Mouse (Mus musculus): ENCODE data around the gene Eif5. TPM values are rescaled to one million over a fixed set of nuclear protein-coding genes. Genes with fewer than 3 reads are reported as not detected.

Eif5 gene
- total RNA-seq, 2 experiments from 2014 or later: 253 to 260 TPM

DNA sequence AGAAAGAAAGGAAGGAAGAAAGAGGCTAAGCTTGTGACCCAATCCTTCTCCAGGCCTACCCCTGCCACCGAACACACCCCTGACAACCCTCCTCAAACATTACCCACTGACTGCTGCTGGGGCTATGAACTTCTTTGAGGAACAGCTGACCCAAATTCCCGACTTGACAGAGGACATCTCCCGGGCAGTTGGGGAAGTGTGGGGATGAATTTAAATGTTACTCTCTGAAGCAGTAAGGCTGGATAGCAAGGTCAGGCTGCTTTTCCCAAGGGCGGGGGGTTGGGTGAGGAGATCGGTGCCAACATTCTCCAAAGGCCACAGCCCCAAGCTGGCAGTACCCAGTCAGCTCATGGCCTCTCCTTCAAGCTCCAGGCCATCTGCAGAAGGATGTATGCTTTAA, 24.1 kb upstream of the Eif5 start:
- DNase-seq (ENCODE audit: low spot score in 2 of 2): peak; percentile 16 to 64
- Histone ChIP-seq H3K4me3 (no peak overlapping the region), H3K27ac (peak overlapping the region; percentile 85)
- no peak; the same call in 1 of the 2 replicates for TF ChIP-seq CTCF (conservative IDR thresholded peaks at IDR 0.05)

DNA sequence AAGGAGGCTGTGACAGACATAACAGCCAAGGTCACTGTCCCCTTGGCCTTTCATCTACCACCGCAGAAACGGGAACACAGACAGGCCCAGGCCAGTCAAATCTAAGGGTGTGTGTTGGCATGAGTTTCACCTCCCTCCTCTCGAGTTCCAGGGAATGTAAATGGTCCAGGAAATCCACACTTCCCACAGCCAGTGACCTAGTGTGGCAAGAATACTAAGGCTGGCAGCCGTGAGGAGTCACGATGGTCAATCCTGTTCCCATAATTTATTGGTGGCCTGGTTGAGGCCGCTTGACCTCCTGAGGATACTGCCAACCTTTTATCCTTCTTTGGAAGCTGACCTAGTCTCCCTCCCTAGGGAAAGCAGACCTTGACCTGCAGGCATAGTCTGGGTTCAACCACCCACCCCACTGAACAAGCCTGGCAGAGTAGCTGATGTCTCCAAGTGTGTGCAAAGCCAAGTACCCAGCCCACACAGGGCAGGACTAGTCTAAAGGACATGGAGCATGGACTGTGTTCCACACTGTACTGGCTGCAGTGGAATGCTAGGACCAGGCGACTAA, 23.5 kb upstream of the Eif5 start:
- Histone ChIP-seq H3K4me3 (no peak overlapping the region), H3K27ac (peak overlapping the region; percentile 85)
- no peak for DNase-seq (ENCODE audit: low spot score in 2 of 2)

DNA sequence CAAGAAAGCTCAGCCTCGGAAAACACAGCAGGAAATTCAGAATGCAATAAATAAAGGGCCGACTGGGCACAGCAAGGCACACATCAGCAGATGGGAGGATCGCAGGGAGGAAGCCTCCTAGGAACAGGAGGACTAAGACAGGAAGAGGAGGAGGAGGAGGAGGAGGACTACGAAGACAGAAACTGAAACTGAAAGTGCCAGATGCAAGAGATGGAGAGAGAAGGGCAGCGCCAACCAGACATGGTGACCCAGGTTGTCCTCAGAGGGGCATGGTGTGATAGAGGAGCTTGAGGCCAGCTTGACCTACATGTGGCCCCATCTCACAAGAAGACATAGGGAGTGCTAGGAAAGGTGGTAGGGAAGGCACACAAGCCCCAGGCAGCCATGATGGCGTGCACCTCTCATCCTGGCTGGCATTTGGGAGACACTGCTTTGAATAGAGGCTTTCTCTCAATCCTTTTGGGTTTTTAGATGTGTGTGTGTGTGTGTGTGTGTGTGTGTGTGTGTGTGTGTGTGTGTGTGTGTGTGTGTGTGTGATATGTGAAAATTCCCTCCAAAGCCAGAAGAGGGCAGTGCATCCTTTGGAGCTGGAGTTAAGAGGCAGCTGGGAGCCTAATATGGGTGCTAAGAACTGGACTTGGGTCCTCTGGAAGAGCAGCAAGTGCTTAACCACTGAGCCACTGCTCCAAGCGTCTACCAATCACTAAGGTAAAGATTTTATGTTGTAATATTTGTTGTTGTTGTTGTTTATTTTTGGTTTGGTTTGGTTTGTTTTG, 22.8 kb upstream of the Eif5 start:
- no peak for DNase-seq (ENCODE audit: low spot score in 2 of 2)
- no peak for TF ChIP-seq CTCF (conservative IDR thresholded peaks at IDR 0.05)
- Histone ChIP-seq H3K27ac (peak overlapping the region; percentile 85), H3K4me3 (no peak overlapping the region)

More for the DNA sequence above, 23.5 kb upstream of the Eif5 start:
- TF ChIP-seq CTCF (conservative IDR thresholded peaks at IDR 0.05): no peak

DNA sequence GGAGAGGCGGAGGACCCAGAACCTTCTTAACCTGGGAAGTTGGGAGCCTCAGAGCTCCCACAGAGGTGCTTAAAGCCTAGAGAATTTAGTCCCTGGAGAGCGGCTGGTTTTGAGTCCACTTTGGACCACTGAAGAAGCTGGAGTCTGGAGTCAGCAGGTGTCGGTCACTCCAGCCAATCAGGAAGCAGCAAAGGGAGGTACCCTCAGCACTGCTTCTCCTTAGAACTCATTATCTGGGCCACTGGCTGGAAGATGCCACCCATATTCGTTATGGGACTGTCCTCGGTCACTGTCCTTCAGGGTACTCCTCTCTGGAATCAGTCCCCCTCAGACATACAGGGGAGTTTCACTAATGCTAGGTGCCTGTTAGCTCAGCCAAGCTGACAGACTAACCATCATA, 21.9 kb upstream of the Eif5 start:
- TF ChIP-seq CTCF (conservative IDR thresholded peaks at IDR 0.05): no peak
- Histone ChIP-seq H3K27ac (no peak overlapping the region), H3K4me3 (no peak overlapping the region)
- no peak for DNase-seq (ENCODE audit: low spot score in 2 of 2)

GRCm38 (mm10) chr12:111516826-111517225, 21.0 kb upstream of the Eif5 start:
- no peak for DNase-seq (ENCODE audit: low spot score in 2 of 2)
- no peak for TF ChIP-seq CTCF (conservative IDR thresholded peaks at IDR 0.05)
- no peak overlapping the region for H3K4me3 ChIP-seq
- no peak overlapping the region for H3K27ac ChIP-seq

- DNase-seq (ENCODE audit: low spot score in 2 of 2): no peak
- no peak overlapping the region for H3K27ac ChIP-seq
- TF ChIP-seq CTCF (conservative IDR thresholded peaks at IDR 0.05): no peak
- H3K4me3 ChIP-seq: no peak overlapping the region
These were observed 19.9 kb upstream of the Eif5 start for GRCm38 (mm10) chr12:111517901-111518300.

DNA sequence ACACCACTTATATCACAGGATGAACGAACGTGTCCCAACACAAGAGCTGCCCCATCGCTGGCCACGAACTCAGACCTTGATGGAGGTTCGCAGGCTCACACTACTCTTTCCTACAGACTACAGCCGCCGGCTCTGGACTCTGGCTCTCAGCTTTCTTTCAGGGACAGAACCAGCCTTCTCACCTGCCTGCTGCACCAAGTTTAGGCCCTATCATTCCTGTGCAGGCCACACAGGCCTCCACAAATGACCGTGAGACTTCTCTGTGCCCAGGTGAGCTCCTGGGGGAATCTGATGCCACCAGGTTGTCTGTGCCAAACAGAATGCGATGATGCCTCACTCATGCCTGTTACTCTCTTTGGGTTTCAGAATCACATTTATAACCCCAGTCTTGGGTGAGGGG, 19.4 kb upstream of the Eif5 start:
- no peak for TF ChIP-seq CTCF (conservative IDR thresholded peaks at IDR 0.05)
- Histone ChIP-seq H3K27ac (no peak overlapping the region), H3K4me3 (no peak overlapping the region)
- DNase-seq (ENCODE audit: low spot score in 2 of 2): no peak

DNA sequence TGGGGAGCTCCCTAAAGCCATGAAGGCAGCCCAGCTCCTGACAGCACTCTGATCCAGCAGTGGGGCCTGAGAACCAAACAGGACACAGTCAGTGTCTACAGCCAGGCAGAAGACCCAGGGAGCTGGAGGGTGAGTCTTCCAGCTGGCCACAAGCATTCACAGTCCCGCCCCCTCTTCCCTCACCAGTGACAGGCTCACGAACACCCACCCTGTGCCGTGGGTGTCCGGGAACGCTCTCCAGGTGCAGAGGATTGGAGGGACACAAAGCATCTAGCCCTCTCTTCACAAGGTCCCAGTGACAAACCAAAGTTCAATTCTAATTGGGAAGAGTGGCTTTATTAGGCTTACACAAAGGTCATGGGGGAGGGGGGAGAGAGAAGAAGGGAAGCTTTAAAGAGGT, 18.0 kb upstream of the Eif5 start:
- TF ChIP-seq CTCF (conservative IDR thresholded peaks at IDR 0.05): no peak
- H3K4me3 ChIP-seq: no peak overlapping the region
- H3K27ac ChIP-seq: no peak overlapping the region
- DNase-seq (ENCODE audit: low spot score in 2 of 2): no peak

DNA sequence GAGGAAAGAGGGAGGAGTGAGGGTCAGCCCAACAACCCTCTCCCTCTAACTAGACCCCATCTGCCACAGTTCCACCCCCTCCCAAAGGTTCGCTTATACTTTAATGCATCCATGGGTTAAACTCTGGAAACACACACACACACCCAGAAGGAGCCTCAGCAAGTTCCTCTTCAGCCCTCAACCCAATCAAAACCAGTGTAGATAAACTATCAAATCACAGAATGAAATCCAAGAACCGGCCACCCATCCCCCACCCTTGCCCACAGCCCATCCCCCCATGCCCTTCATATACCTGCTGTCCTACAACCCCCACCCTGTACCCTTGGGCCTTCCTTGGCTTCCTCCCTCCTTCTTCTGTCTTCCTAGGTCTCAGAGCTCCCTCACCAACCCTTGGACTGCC, 16.8 kb upstream of the Eif5 start:
- Histone ChIP-seq H3K27ac (no peak overlapping the region), H3K4me3 (no peak overlapping the region)
- TF ChIP-seq CTCF (conservative IDR thresholded peaks at IDR 0.05): no peak
- no peak for DNase-seq (ENCODE audit: low spot score in 2 of 2)

GRCm38 (mm10) chr12:111524469-111524868, 13.3 kb upstream of the Eif5 start:
- TF ChIP-seq CTCF (conservative IDR thresholded peaks at IDR 0.05): no peak
- no peak for DNase-seq (ENCODE audit: low spot score in 2 of 2)
- H3K27ac ChIP-seq: no peak overlapping the region
- no peak overlapping the region for H3K4me3 ChIP-seq

DNA sequence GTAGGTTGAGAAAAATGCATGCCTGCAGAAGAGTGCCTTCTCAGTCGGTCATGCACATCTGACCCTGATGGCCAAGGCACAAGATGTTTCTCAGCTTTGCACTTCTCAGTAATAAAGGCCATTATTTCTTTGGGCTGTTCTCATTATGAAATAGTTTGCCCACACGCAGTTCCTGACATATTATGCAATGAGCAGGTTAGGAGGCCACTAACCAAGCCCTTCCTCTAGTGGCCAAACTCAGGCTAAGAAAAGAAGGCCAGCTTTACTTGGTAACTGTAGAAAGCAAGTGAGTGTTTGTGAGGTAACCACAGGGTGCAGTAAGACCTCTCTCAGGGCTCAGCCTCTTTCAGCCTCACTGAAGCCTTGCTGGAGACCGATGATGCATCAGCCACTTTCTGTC, 12.9 kb upstream of the Eif5 start:
- no peak for TF ChIP-seq CTCF (conservative IDR thresholded peaks at IDR 0.05)
- Histone ChIP-seq H3K27ac (no peak overlapping the region), H3K4me3 (no peak overlapping the region)
- no peak for DNase-seq (ENCODE audit: low spot score in 2 of 2)

DNA sequence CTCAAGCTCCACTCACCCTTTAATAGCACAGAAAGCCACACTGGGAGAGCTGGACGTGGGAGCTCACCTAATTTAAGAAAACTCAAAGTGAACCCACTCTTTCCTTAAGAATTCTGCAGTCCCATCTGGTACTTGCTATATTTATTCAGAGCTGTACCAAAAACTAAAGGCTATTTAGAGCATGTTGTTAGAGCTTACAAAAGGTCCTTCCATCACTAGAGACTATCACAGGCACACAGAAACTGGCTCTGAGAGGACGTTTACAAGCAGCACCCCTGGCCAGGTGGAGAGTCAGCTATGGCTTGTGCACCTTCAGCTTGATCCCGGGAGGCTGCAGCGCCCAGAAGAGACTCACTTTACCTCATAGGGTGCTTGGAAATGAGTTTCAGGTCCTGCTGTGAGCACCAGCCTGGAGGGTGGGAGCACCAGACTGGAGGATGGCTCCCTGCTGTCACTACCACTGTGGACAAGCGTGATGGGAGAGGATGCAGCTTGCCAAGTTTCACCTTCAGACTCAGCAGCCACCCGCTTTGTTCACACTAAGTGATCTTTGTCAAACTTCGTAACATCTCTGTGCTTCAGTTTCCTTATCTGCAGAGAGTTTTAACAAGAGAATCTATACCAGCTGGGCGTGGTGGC, 10.1 kb upstream of the Eif5 start:
- no peak for TF ChIP-seq CTCF (conservative IDR thresholded peaks at IDR 0.05)
- H3K27ac ChIP-seq: peak overlapping the region; percentile 48; the same call in 1 of the 2 replicates
- peak in 1 of 2 experiments; percentile 37 for DNase-seq (ENCODE audit: low spot score in 2 of 2)
- no peak overlapping the region for H3K4me3 ChIP-seq

GRCm38 (mm10) chr12:111529192-111529591, 8.6 kb upstream of the Eif5 start:
- DNase-seq (ENCODE audit: low spot score in 2 of 2): no peak
- TF ChIP-seq CTCF (conservative IDR thresholded peaks at IDR 0.05): no peak
- H3K4me3 ChIP-seq: no peak overlapping the region
- H3K27ac ChIP-seq: no peak overlapping the region

Data from layer of hippocampus, adult 2 months (tissue).